Mouse (Mus musculus) cerebellum, adult 11-12 months (tissue): Measurements from ENCODE around the gene Rbm45.

Experiments used
- DNase-seq: peaks from one replicate; pipeline ENCODE4 v3.0.0; 2022

The Rbm45 gene

DNA sequence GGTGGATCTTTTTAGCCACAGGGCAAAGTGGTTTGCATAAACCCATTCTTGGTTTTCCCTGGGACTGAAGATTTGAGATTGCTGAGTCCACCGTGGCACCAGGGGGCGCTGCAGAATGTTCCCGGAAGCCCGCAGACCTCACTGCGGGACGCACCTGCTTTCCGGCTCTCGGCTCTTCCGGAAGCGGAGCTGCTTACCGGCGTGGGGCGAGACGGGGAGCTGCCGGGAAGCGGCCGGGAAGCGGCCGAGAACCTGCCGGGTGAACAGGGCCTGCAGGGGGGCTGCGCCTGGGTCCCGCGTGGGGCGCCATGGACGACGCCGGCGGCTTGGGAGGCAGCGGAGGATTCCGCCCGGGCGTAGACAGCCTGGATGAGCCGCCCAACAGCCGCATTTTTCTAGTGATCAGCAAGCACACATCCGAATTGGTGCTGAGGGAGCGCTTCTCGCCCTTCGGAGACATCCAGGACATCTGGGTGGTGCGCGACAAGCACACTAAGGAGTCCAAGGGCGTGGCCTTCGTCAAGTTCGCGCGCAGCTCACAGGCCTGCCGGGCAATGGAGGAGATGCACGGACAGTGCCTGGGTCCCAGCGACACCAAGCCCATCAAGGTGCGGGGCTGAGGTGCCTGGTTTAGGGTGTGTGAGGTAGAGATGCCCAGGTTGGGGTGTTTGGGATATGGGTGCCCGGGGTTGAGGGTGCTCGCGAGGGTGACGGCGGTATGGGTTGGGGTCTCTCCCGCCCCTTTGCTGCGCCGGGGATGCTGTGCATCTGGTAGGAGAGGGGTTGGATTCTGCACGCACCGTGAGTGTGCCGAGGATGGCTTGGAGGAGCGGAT is at the start of gene Rbm45:
Rbm45 (plus strand) TSS at position 164 of the 835 bp plus-strand sequence.
- DNase-seq: peak; percentile 84

DNA sequence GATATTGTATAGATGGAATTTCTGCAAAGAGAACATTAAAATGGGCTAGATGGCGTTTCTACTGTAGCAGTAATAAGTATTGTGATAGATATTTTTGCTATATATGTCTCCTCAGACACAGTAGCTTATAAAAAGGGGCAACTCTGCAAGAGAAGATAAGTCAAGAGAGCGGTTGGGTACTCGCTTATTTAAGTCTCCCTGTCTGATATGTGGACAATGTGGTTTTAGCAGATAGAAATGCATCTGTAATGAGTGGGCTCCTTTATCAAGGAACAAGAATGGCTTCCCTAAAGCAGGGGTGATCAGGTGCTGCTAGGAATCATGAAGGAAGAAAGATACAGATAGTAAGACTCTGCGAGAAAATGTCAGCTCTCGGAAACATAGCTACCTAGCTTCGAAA is 49.4 kb upstream of the Rbm45 start:
- DNase-seq: no peak

DNA sequence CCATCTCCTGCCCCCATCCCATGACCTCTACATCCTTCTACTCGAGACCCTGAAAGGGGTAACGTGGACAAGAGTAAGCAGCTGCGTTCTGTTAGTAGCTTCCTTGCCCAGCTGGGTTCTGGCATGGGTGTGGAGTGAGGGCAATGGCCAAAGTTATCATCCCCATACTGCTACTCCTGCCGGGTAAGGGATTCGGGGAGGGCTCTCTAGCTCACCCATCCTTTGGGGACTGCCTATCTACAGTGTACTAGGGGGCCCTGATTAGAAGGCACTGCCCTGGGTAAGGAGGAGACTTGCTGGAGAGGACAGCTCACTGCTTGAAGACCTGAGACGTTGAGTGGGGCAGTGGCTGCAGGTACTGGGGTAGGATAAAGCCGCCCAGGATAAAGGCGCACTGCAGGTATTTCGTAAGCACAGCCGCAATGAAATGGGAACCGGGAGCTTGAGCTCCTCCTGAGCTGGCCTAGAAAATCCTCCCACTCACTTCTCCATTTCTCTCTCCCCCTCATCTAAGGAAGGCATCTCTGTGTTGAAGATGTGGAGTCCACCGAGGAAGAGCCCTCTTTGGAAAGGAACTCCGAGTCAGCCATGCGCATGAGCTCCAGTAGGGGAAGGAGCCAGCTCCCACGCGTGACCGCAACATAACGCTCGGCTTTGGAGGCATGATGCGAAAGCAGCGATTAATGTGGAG is 46.5 kb upstream of the Rbm45 start:
- DNase-seq: no peak

DNA sequence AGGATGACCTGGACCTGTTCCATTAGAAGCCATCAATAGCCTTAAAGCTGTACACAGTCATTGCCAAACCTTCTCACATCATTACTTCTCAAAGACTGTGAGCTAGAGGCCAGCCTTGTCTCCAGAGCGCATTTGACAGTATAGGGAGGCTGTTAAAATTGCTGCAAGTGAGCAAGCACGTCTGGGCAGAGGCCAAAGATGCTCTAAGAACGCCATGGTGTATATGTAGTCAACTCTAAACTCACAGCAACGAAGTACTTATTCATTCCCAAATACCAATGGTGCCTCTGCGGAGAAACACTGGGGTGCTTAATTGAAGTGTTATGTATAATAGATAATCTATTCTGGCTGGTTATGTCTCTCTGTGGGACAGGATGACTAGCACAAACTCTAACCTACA is 45.3 kb upstream of the Rbm45 start:
- DNase-seq: no peak

DNA sequence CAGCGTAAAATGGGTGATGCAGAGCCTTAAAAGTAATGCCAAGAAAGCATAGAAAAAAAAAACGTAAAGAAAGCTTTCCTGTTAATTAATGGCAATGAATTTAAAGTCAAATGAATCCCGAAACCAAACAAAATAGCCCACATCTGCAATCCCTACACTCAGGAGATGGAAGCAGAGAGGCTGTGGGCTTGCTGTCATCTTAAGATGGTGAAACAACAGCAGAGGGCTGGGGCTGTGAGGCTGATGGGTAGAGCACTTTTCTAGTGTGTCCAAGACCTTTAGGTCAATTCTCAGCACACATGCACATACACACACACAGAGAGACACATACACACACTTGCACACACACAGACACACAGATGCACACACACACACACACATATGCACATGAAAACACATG is 43.6 kb upstream of the Rbm45 start:
- DNase-seq: no peak

DNA sequence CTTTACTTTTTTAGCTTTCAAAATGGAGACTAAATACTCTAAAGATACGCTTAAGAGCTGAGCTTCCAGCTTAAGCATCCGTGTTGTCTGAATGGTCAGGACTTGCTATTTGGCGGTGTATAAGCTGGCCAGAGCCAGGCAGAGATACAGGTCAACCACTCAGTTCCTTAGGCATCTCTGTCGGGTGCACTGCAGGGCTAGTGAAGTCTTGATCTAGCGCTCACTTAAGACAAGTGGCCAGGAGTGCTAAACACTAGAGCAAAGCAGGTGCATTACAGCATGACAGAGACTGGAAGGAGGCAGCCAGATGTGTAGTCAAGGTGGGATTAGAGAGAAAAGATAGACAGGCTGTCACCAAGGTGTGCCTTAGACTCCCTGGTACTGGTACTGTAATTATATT is 39.7 kb upstream of the Rbm45 start:
- DNase-seq: no peak

DNA sequence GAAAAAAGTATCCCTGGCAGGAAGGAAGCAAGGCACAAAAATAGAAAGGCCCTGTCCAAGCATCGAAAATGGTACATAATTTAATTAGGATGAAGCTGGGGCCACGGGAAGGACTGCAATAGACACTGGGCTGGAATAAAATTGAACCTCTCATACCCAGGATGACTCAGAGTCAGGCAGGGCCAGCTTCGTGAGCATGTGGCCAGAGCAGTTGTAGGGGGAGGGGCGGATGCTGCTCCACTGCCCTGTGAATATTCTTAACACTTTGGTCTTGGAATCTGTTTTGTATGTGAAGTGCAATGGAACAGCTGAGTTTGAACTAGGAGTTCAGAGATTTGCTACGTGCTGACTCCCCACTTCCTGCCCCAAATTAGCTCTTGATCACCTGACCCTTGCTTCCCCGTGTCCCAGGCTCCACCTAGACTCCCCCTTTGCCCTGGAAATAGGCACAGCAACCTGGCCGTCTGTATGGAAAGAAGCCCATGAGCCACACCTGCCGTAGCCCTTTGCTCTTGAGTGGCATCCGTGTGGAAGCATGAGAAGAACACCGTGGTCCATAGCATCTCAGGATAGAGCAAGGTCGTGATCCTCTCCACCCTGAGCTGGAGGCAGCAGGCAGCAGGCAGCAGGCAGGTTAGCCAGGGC is 37.5 kb upstream of the Rbm45 start:
- DNase-seq: no peak

DNA sequence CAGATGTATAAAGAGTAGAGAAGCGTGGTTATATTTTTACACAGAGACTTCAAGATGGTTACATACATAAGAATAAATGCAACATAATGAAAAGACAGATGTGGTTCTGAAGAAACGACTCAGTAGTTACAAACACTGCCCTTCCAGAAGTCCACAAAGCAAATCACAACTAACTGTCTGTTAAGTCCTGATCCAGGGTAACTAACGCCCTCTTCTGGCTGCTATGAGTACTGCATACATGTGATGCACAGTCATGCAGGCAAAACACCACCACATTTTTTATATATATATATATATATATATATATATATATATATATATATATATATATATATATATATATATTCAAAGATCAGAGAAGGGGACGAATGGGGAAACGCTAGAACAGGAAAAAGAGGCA is 35.2 kb upstream of the Rbm45 start:
- DNase-seq: no peak

DNA sequence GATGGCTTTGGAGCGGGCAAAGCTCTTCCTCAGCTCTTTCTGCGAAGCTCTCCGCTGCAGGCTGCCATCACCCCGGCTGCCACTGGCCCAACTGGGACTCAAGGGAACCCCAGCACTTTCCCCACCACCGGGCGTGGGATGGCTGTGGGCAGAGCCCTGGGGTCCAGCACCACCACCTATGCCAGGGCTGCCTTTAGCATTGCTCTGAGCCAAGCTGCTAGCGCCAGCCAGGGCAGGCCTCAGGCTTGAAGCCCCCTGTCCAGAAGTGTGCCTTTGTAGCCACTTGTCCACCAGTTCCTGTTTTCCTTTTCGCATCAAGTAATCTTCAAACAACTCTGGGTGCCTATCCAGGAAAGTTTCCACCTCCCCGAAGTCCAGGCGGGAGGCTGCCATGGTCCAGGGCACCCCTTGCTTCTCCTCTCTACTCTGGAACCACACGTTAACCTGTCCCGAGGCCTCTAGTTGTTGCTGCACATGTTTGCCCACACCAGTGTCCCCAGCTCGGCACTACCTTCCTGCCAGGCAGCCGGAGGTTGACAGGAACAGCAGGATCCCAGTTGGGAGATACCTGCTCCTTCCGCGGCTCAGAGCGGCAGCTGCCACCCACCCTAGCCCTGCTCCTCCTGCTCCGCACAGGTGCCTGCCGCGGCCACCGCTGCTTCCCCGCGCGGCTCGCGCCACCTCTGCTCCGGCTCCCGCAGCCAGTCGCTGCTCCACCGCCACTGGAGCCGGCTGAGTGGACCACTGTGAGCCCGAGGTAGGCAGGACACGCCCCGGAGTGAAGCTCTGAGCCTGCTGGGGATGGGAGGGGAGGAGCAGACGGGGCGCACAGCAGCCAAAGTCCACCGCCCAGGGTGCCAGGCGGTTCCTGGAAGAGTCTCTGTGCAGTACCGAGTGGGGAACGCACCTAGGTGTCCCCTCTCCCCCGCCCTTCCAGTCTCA is 31.3 kb upstream of the Rbm45 start, which contains the start of gene Pde11a:
Pde11a (minus strand) TSS at position 560 of the 942 bp plus-strand sequence.
- DNase-seq: no peak

DNA sequence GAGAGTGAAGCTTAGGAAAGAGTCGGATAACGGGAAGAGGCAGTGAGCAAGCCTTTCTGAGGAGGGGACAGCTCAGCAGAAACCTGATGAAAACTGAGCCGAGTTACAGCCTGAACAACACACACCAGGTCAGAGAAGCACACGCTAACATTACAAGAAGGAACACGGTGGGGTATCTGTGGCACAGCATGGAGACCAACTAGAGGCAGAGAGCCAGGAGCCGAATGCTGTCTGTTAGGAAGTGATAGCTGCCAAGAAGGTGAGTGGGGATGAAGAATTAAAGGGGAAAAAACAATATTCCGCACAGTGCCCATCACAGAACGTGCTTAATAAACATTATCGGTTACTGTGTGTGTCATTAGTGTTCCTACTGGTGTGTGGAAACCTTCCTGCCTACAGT is 27.6 kb upstream of the Rbm45 start:
- DNase-seq: no peak

DNA sequence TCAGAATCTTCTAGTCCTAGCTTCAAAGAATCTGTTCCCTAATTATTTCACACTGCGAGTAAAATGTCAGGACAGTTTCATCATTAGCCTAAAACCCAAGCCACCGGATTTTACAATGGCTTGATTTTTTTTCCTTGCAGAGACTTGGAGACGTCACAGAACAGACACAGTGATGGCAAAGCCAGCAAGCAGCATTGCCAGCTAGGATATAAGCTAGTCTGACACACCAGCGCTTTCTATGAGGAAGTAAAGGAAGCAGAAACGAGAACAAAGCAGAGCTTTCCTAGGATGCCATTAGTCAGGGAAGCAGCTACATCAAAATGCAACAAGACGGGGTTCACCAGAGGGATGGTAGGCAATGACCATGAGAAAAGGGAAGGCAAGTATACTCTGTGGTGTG is 21.9 kb upstream of the Rbm45 start:
- no peak for DNase-seq

DNA sequence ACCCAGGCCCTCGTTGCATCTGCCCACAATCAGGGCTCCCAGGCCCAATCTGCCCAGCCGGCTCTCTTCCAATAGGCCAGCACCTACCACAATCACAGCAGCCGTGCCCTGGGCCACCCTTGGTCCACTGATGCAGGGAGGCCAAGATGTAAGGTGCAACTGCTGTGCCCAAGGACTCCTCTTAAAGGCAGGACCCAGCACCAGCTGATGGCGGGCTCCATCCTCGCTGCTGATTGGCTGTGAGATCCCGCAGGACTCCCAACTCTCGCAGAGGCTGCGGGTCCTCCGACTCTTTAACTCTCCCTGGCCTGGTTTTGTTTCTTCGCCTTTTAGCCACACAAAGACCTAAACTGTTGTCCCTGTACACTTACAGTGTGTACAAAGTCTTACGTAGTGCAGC is 9.6 kb upstream of the Rbm45 start, which contains the start of gene Cyct:
Cyct (minus strand) TSS at position 225 of the 400 bp plus-strand sequence.
- DNase-seq: no peak

DNA sequence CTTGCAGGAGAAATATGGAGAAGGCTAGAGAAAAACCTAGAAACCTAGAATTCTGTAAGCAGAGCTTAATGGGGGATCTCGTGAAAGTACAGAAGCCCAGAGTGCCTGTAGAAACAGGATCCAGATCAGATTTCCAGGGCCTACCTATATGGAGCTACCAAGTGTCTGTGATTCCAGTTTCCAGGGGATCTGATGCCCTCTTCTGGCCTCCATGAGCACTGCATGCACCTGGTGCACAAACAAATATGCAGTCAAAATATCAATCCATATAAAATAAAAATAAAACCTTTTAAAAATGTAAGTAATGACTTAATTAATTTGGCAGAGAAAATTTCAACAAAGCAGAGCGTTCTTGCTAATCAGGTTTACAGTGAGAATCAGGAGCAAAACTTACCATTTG is 7.7 kb upstream of the Rbm45 start:
- no peak for DNase-seq

DNA sequence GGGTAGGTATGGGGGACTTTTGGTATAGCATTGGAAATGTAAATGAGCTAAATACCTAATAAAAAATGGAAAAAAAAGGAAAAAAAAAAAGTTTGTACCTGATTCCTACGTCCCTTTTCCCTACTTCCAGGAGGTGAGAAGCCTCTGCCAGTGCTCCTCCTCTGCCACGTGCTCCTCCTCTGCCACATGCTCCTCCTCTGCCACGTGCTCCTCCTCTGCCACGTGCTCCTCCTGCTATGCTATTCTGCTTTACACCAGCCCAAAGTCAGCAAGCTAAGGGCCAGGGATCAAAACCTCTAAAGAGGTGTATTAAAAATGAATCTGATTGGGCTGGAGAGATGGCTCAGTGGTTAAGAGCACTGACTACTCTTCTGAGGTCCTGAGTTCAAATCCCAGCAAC is 4.0 kb upstream of the Rbm45 start:
- no peak for DNase-seq

DNA sequence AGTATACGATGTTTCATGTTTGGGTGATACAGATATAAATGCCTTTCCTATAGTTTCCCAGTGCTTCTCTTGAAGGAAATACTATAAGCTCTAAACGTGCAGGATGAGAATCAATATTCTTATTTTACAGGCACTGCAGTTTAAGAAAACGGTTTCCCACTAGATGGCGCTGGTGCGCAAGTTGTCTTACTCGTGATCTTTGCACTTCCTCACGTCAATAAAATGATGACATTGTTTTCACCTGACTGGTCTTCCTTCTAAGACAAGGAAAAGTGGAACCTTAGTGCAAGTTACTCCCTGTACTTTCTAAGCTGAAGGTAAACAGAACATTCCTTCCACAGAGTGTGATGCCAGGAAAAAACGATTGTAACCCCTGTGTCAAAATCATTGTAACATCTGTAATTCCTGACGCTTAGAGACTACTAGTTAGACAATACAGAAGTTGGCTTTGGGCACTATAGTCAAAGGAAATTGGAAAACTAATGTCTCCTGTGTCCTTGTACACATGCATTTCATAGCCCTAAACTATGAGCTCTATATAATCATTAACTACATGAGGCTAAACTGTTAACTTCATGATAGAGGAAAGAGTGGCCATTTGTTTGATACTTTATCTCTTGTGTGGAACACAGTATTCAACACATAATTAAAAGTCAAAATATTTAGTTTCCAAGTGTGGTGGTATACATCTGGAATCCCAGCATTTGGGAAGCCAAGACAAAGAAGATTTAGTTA is 2.4 kb upstream of the Rbm45 start:
- DNase-seq: peak; percentile 55

DNA sequence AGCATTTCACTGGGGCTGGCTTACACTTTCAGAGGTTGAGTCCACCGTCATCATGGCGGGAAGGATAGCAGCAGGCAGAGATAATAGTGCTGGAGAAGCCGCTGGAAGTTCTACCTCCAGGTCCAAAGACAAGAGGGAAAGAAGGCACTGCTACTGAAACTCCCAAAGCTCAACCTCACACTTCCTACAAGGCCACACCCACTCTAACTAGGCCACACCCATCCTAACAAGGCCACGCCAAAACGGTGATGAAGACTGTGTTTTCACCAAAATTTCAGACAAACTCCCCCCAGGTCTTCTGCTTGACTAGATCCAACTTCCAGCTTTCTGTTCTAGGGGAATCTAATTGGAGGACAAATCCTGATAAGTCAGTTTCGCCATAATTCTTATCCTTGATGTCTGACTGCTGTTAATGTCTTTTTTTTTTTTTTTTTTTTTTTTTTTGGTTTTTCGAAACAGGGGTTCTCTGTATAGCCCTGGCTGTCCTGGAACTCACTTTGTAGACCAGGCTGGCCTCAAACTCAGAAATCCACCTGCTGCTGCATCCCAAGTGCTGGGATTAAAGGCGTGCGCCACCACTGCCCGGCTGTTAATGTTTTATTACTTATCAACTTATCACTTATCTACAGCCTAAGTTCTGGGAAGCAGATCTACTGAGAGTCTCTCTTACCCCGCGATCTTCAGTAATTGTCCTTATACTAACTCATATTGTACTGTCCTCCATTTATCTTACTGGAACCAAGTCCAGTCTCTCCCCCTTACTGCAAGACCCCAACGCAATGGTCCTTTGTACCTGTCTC is 723 bp upstream of the Rbm45 start:
- no peak for DNase-seq

DNA sequence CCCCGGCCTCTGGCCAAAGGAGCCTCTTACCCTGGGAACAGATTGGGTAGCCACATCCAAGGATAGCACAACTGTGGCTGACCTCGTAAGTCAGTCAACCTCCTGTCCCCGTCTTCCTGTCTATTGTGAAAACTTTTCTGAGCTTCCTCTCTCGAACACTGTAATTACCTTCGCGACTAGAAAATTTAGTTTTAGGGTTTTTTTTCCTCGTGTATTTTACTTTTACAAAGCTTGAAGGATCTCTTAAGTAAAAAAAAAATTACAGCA is 805 bp downstream of the Rbm45 start:
- DNase-seq: no peak

DNA sequence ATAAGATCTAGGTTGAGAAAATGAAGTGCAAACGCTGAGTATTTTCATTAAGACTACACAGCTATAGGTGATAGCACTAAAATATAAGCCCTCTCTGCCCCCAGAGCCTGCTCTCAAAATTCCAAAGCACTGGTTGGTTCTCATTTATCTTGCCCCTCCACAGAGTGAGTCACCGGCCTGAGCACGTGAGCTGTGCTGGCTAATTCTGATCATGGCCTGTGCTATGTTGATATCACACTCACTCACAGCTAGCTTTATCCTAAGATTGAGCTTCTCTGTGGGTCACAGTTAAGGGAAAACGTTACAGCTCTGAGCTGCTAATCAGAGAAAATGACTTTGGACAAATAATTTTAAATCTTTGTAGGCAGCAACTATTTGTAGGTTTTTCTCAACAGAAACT is 2.5 kb downstream of the Rbm45 start:
- DNase-seq: no peak

DNA sequence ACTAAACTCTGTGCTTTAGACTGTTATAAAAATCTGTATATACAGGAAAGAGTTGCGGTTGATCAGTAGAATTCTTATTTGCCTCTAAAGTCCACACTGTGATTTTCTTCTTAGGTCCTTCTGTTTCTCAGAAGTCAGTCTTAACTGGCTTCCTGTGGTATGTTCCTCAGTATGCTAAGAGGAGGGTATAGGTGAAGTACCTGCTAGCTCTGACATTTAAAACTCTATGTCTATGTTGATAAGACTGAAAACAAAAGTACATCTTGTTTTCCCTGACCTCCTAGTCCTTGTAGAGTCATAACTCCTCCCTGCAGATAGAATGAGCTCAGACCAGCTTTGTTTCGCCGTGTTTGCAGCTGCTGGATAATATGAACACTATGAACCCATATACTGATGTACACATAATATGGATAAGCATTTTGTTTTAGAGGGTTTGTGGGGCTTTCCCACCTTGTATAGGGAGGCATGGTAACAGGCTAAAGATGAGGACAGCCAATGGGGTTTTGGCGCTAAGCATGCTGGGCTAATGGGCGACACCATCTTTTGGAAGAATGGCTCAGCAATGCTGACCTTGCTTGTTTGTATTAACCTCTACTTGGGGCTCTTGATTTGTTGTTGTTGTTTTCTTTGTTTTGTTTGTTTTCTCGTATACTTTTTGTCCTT is 4.9 kb downstream of the Rbm45 start:
- no peak for DNase-seq

DNA sequence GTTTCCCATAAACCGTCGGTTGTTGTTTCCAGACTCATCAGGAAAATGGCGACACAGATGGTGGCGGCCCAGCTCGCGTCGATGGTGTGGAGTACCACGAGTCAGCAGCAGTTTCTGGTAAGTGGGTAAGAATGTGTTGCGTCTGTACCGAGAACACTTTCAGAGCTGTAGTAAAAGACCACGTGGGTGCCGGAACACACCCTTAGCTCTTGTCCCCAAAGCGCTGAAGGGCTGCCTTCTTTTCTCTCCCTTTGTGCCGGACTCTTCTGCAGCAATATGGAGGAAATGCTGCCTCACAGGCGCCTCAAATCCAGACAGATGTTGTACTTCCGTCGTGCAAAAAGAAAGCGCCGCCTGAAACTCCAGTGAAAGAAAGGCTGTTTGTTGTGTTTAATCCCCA is 8.9 kb downstream of the Rbm45 start:
- no peak for DNase-seq

DNA sequence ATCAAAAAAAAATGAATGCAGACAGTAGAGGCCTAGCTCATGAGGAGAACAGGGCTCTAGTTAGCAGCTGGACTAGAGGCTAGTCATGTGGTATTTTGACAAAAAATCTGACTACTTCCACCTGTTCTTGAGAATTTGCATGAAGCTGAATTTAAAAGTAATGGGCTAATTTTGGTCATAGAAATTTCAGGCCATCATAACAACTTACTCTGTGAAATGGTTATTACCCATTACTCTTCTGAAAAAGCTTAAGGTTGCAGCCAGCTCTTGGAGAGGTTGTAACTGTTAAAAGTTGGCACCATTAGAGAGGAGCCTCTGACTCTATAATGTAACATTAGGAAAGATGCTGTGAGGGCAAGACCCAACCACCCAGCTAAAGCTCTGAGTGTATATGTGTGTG is 16.7 kb downstream of the Rbm45 start:
- DNase-seq: no peak
